Mouse (Mus musculus) NIH3T3 (cell line): ENCODE results near the gene Arhgap31.

Experiments used
- DNase-seq: peaks from one replicate; pipeline ENCODE4 v3.0.0-alpha.2; 2012; ENCODE audit warnings: low read depth

Gene Arhgap31

GRCm38 (mm10) chr16:38596651-38597050 is 116.4 kb downstream of the Arhgap31 start:
- no peak for DNase-seq

GRCm38 (mm10) chr16:38596099-38596498 is 117.0 kb downstream of the Arhgap31 start:
- no peak for DNase-seq

DNA sequence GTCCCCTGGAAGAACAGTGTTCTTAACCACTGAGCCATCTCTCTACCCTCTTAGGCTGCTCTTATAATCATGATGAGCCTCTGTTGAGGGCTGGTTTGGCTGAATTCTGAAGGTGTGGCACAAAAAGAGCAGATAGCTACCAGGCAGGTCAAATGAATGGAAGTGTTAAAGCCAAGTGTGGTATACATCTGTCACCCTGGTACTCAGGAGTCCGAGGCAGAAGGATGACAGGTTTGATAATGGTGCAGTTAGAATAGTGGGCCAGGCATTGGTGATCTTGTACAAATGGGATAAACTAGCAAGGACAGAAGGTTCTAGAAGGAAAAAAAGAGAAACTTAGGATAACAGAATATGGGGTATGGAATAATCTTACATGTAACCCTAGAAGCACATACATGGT is 118.6 kb downstream of the Arhgap31 start:
- DNase-seq: no peak

- no peak for DNase-seq
These were observed 120.1 kb downstream of the Arhgap31 start for GRCm38 (mm10) chr16:38592946-38593345.

- no peak for DNase-seq
These were observed 120.9 kb downstream of the Arhgap31 start for GRCm38 (mm10) chr16:38592026-38592678.

- no peak for DNase-seq
These were observed 121.6 kb downstream of the Arhgap31 start for GRCm38 (mm10) chr16:38591506-38591905.

- DNase-seq: no peak
These were observed 125.5 kb downstream of the Arhgap31 start for GRCm38 (mm10) chr16:38587572-38587971.

DNA sequence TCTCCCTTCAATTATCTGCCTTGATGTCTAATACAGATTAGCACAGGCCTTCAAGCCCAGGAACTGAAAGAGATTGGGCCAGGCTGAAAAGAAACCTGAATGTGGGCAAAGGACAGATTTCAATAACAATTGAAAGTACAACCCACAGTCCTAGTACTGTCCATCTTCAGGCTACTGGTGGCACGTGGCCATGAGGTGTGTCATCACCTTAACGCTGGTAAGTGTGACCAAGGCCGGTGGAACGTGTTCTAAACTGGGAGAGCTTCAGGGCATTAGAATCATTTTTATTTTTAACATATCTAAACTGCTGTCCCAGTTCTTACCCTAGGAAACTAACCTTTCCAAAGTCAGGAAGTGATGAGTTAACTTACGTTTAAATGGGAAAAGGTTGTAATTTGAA is 125.9 kb downstream of the Arhgap31 start:
- DNase-seq: no peak

DNA sequence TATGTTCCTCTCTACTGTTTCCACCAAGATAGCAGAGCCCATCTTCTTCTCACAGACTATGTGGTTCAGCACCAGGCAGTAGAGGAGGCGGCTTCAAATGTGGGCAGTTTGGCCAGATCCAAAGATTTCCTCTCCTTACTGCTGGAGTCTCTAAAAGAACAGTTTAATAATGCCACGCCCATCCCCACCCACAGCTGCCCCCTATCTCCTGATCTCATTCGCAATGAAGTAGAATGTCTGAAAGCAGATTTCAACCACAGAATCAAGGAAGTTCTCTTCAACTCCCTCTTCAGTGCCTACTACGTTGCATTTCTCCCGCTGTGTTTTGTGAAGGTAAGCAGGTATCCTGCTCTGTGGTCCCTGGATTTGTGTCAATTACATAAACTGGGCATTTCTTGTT is 127.9 kb downstream of the Arhgap31 start:
- no peak for DNase-seq

DNA sequence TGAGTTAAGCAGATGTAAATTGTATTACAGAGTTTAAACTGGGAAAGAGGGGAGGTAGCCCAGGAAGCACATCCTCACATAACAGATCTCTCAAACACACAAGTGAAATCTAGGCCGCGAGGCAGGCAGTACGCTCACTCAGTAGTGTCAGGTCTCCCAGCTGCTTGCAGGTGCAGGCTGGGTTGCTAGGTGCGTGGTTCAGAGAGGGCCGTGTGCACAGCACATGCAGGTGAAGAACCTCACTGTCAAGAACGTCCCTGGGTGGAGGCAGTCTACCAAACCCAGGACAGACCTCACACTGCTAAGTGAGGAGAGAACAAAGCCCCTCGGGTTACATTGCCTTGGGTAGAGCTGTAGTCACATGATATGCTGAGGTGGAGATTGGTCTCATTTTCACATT is 128.3 kb downstream of the Arhgap31 start:
- DNase-seq: no peak

- no peak for DNase-seq
These were observed 141.6 kb downstream of the Arhgap31 start for GRCm38 (mm10) chr16:38571481-38571880.

DNA sequence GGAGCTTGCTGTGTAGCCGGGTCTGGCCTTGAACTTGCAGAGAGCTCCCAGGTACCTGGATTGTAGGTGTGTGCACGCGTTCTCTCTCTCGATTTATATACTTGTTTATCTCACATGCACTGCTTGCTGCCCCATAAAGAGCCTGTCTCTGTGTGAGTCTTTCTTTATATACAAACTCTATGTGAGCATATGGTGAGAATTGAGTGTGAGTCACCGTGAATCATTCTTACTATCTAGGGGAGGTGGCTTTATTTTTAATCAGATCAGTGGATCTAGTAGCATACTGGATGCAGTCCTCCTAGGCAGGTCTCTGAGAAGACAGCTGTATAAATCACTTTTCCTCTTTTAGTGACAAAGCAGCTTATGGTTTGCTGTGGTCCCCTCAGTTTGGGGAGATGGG is 144.9 kb downstream of the Arhgap31 start:
- DNase-seq: peak; percentile 63

- DNase-seq: peak; percentile 5
These were observed 149.6 kb downstream of the Arhgap31 start for GRCm38 (mm10) chr16:38563516-38563915.

DNA sequence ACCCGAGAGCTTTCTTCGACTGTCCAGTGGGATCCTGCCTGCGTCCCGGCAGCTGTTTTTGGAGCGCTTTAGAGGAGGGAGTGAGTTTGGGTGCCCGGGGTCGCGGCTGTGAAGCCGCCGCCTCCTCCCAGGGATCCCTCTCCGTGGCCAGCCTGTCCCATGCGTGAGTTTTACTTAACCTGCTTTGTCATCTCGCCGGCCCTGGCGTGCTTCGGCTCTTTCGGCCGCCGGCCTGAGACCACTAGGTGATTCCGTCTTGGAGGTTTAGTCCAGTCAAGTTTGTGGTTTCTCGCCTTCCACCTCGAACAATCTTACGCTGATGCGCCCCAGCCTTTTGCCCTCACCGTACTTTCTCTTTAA is 150.1 kb downstream of the Arhgap31 start:
- no peak for DNase-seq

GRCm38 (mm10) chr16:38562131-38562967 is 150.7 kb downstream of the Arhgap31 start:
- DNase-seq: peak; percentile 97

DNA sequence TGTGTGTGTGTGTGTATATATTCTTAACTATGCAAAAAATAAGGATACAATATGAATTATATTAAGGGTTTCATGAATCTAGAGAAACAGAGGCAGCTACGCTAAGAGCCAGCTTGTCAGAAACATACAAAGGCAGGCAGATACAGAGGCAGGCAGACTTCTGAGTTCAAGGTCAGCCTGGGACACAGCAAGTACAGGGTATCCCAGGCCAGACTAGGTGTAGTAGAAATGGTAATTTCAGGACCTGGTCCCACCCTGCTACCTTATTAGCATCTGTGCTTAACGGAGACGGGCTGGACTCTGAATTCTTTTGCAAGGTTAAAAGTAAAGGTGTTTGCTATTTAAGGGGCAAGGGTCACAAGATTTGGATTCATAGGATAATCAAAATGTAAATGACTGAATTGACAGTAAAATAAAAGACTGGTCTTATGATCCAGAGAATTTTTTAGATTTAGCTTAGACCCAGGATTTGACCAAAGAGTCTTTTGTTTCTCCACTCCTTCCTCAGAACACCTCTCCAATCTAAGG is 154.8 kb downstream of the Arhgap31 start, which contains the start of gene Tmem39a:
Gene Tmem39a (plus strand): TSS at position 478 of the 528 bp plus-strand sequence.
- no peak for DNase-seq

DNA sequence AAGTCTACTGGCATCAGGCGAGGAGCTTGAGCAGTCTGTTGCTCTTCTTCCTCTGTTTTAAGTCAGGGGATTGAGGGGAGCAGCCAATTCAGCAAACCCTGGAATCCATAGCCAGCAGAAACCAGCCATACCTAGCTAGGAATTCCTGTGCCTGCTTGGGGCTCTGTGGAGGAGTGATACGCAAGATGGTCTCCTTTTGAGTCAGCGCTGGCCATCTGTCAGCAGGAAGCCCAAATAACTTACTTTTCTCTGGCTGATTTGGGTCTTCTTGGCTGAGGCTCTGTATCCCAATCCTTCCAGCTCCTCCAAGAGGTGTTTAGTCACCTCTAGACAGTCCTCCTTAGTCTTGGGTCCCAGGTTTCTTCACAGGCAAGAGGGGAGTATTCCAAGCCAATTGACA is 157.1 kb downstream of the Arhgap31 start:
- DNase-seq: no peak

DNA sequence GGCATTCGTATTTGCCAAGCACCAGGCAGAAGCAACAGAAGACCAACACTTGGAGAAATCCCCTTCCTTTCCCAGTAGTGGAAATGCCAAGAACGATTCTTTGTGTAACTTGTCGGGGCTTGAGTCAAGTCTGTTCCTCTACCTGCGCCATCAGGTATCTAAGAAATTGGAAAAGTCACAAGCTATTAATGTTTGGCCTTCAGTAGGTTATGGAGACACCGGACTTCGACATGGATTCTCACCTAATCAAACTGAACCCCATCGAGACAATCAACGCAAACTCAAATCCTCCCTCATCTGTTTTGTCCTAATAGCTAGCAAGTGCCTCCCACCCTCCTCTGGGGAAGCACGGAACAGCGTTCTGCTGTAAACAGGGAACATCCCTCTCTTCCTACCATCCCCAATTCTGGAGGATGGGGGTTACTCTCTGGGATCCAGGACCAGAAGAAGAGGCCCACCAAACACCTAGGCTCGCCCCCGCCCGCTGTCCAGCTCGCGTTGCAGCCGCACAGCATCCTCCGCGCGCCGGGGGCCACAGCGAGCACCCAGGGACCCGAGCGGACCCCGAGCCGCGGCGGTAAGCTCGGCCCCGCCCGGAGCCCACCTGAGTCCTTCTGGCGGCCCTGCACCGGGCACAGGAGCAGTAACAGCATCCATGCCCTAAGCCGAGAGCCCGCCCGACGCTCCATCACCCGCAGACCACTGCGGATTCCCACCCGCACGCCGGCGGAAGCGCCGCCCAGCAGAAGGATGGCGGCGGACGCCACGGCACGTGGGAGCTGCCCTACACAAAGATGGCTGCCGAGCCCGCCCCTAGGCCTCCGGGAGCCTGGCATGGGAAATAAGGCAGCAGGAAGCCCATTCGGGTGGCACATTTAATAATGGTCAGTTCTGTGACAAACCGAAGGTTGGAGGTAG is 163.3 kb downstream of the Arhgap31 start, which contains the start of gene Poglut1:
Gene Poglut1 (minus strand): TSS at position 780 of the 918 bp plus-strand sequence.
- DNase-seq: peak; percentile 84
